9 mouse cellular contexts compared by ENCODE assay signal in the genomic region with DNA sequence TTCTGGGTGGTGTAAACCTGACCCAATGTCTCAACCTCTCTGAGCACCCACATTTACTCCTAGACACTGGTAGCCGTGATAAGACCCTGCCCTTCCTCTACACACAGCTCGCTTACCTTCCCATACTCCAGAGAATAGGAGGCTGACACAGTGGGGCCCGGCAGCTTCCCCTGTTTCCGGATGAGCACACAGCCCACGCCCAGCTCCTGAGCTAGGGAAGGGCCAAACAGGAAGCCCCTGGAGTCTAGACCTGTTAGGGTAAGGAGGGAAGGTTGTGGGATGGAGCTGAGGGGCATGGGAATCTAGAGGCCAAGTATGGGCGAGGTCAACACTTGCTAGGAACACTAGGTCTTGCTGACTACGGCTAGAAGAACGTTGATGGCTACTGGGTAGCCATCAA. TPM values are rescaled to one million over a fixed set of nuclear protein-coding genes. Genes with fewer than 3 reads are reported as not detected.
DNase-seq lines count a peak whose midpoint lies in the region; ATAC-seq and TF ChIP-seq lines count a peak whose summit lies in the region.
"Had no signal": no experiment of that assay in that cellular context is flagged by ENCODE, and none has a peak within 500 bp of the region (broad histone marks: within the 10 kb centered on the region; RNA-seq: fewer than 3 reads in every experiment).

No protein-coding gene starts in this region.

- peak overlapping the region; percentile 58; the same call in 1 of the 2 replicates for H3K4me3 ChIP-seq in kidney, embryonic 14.5 days (ENCODE audit: low read length)
- H3K4me3 ChIP-seq in cortical plate, adult 2 months (ENCODE audit: insufficient read depth, low read length): peak overlapping the region; percentile 82
- peak overlapping the region; percentile 71 for H3K4me3 ChIP-seq in intestine, embryonic 14.5 days (ENCODE audit: low read depth, low read length)
- peak overlapping the region; percentile 63; the same call in 1 of the 2 replicates for H3K4me3 ChIP-seq in midbrain, embryonic 15.5 days

- no peak for TF ChIP-seq POLR2A in cortical plate, adult 2 months (IDR thresholded peaks at IDR 0.05; ENCODE audit: extremely low read depth, insufficient read depth, low read length)

- no peak for DNase-seq in kidney, postnatal 14 days
- no peak for DNase-seq in intestine, embryonic 14.5 days (ENCODE audit: low spot score)
- DNase-seq in frontal cortex, postnatal 10 days (ENCODE audit: low spot score in 2 of 2): no peak
- no peak for DNase-seq in kidney, postnatal 25 days

- peaks cover 40% of the 10 kb centered on the region for H3K36me3 ChIP-seq in kidney, embryonic 14.5 days (ENCODE audit: control insufficient read depth, insufficient read depth, low read length)
- H3K36me3 ChIP-seq in intestine, embryonic 14.5 days (ENCODE audit: control insufficient read depth, insufficient read depth, low read length): peaks cover 36% of the 10 kb centered on the region
- no peaks in the 10 kb centered on the region for H3K36me3 ChIP-seq in midbrain, embryonic 15.5 days (replicated peaks)

- peaks cover 29% of the 10 kb centered on the region for H3K4me1 ChIP-seq in kidney, embryonic 14.5 days (ENCODE audit: control insufficient read depth, insufficient read depth, low read length)
- H3K4me1 ChIP-seq in cortical plate, adult 2 months (ENCODE audit: control insufficient read depth, insufficient read depth, low read length): no peaks in the 10 kb centered on the region
- peaks cover 35% of the 10 kb centered on the region for H3K4me1 ChIP-seq in intestine, embryonic 14.5 days (replicated peaks; ENCODE audit: control insufficient read depth, insufficient read depth, low read length)
- H3K4me1 ChIP-seq in midbrain, embryonic 15.5 days: peaks cover 33% of the 10 kb centered on the region

- no peaks in the 10 kb centered on the region for H3K27me3 ChIP-seq in kidney, embryonic 14.5 days (ENCODE audit: control insufficient read depth, insufficient read depth, low read length)
- H3K27me3 ChIP-seq in intestine, embryonic 14.5 days (replicated peaks; ENCODE audit: control insufficient read depth, insufficient read depth, low read length): no peaks in the 10 kb centered on the region
- H3K27me3 ChIP-seq in midbrain, embryonic 15.5 days (replicated peaks): no peaks in the 10 kb centered on the region
- H3K27me3 ChIP-seq: Patski had no signal

- peak overlapping the region; percentile 70 for H3K4me2 ChIP-seq in kidney, embryonic 14.5 days (replicated peaks; ENCODE audit: low read depth, low read length)
- peak overlapping the region; percentile 80 for H3K4me2 ChIP-seq in intestine, embryonic 14.5 days (ENCODE audit: low read length)
- peak overlapping the region; percentile 87 for H3K4me2 ChIP-seq in midbrain, embryonic 15.5 days

- no peaks in the 10 kb centered on the region for H3K9me3 ChIP-seq in kidney, embryonic 14.5 days (ENCODE audit: control insufficient read depth, low read length)
- no peaks in the 10 kb centered on the region for H3K9me3 ChIP-seq in intestine, embryonic 14.5 days (ENCODE audit: control insufficient read depth, low read length)
- H3K9me3 ChIP-seq in midbrain, embryonic 15.5 days: no peaks in the 10 kb centered on the region

- TF ChIP-seq CTCF in cortical plate, adult 2 months (IDR thresholded peaks at IDR 0.05; ENCODE audit: extremely low read depth, insufficient read depth, low read length): no peak

- peak overlapping the region; percentile 47; the same call in 1 of the 2 replicates for H3K27ac ChIP-seq in kidney, embryonic 14.5 days (ENCODE audit: low read depth, low read length)
- no peak overlapping the region for H3K27ac ChIP-seq in cortical plate, adult 2 months (ENCODE audit: insufficient read depth, low read length)
- H3K27ac ChIP-seq in intestine, embryonic 14.5 days (ENCODE audit: low read depth): no peak overlapping the region
- no peak overlapping the region for H3K27ac ChIP-seq in midbrain, embryonic 15.5 days

- peak overlapping the region; percentile 69 for H3K9ac ChIP-seq in kidney, embryonic 14.5 days (ENCODE audit: low read depth, low read length)
- H3K9ac ChIP-seq in intestine, embryonic 14.5 days (ENCODE audit: low read length): no peak overlapping the region; the same call in 1 of the 2 replicates
- H3K9ac ChIP-seq in midbrain, embryonic 15.5 days: no peak overlapping the region

- WGBS in kidney, embryonic 14.5 days: 48% methylated on average over 8 of the region's 8 CpGs
- 62% methylated on average over 8 of the region's 8 CpGs for WGBS in intestine, embryonic 14.5 days
- WGBS in midbrain, embryonic 15.5 days: 74% methylated on average over 8 of the region's 8 CpGs

- ATAC-seq in kidney, embryonic 14.5 days (ENCODE audit: low FRiP score, low TSS enrichment): no peak
- no peak for ATAC-seq in intestine, embryonic 14.5 days (replicated peaks; ENCODE audit: low FRiP score, low TSS enrichment, low read depth)
- no peak for ATAC-seq in midbrain, embryonic 15.5 days (replicated peaks)
- ATAC-seq in megakaryocyte-erythroid progenitor cell, adult 5-6 weeks (replicated peaks; ENCODE audit: low FRiP score, low TSS enrichment, poor library complexity, severe bottlenecking): no peak
- ATAC-seq: Patski had no signal

RNA-seq across cellular contexts. Expression of a gene that starts 1.4 kb away (rescaled TPM):
- 370 and 400 TPM in 2 replicates for polyA plus RNA-seq in kidney, embryonic 14.5 days (2014; fragmentation: Nextera tagmentation; extraction: Ambion mirVana)
- polyA plus RNA-seq in cortical plate, adult 2 months (2012; rRNA removed): 60.1 and 61.0 TPM in 2 replicates
- 580 and 583 TPM in 2 replicates for polyA plus RNA-seq in intestine, embryonic 14.5 days (2014; fragmentation: Nextera tagmentation; extraction: Ambion mirVana)
- polyA plus RNA-seq in midbrain, embryonic 15.5 days (2015; fragmentation: Nextera tagmentation; extraction: Ambion mirVana): 166 and 173 TPM in 2 replicates
- total RNA-seq in megakaryocyte-erythroid progenitor cell, adult 5-6 weeks (2014; fragmentation: Nextera tagmentation): 228 and 254 TPM in 2 replicates
- 55.1 and 106 TPM in 2 replicates for total RNA-seq in megakaryocyte-erythroid progenitor cell, adult 5-6 weeks (2017)

RNA-seq across cellular contexts. Expression of a gene that starts 7.5 kb away (rescaled TPM):
- polyA plus RNA-seq in kidney, embryonic 14.5 days (2014; fragmentation: Nextera tagmentation; extraction: Ambion mirVana): 42.7 and 48.5 TPM in 2 replicates
- 2.8 and 3.2 TPM in 2 replicates for polyA plus RNA-seq in cortical plate, adult 2 months (2012; rRNA removed)
- 43.8 and 49.3 TPM in 2 replicates for polyA plus RNA-seq in intestine, embryonic 14.5 days (2014; fragmentation: Nextera tagmentation; extraction: Ambion mirVana)
- 7.0 and 8.2 TPM in 2 replicates for polyA plus RNA-seq in midbrain, embryonic 15.5 days (2015; fragmentation: Nextera tagmentation; extraction: Ambion mirVana)
- total RNA-seq in megakaryocyte-erythroid progenitor cell, adult 5-6 weeks (2014; fragmentation: Nextera tagmentation): 133 and 150 TPM in 2 replicates
- 34.5 and 70.6 TPM in 2 replicates for total RNA-seq in megakaryocyte-erythroid progenitor cell, adult 5-6 weeks (2017)

RNA-seq across cellular contexts. Expression of a gene that starts 24.2 kb away (rescaled TPM):
- polyA plus RNA-seq in kidney, embryonic 14.5 days (2014; fragmentation: Nextera tagmentation; extraction: Ambion mirVana): 16.5 and 17.9 TPM in 2 replicates
- 7.6 and 7.7 TPM in 2 replicates for polyA plus RNA-seq in cortical plate, adult 2 months (2012; rRNA removed)
- 17.9 and 21.6 TPM in 2 replicates for polyA plus RNA-seq in intestine, embryonic 14.5 days (2014; fragmentation: Nextera tagmentation; extraction: Ambion mirVana)
- 2.7 and 3.3 TPM in 2 replicates for polyA plus RNA-seq in midbrain, embryonic 15.5 days (2015; fragmentation: Nextera tagmentation; extraction: Ambion mirVana)
- total RNA-seq in megakaryocyte-erythroid progenitor cell, adult 5-6 weeks (2014; fragmentation: Nextera tagmentation): 84.0 and 93.5 TPM in 2 replicates
- 31.1 and 31.5 TPM in 2 replicates for total RNA-seq in megakaryocyte-erythroid progenitor cell, adult 5-6 weeks (2017)

RNA-seq across cellular contexts. Expression of a gene that starts 36.0 kb away (rescaled TPM):
- polyA plus RNA-seq in kidney, embryonic 14.5 days (2014; fragmentation: Nextera tagmentation; extraction: Ambion mirVana): 10.6 and 14.7 TPM in 2 replicates
- polyA plus RNA-seq in cortical plate, adult 2 months (2012; rRNA removed): 7.2 and 8.8 TPM in 2 replicates
- polyA plus RNA-seq in intestine, embryonic 14.5 days (2014; fragmentation: Nextera tagmentation; extraction: Ambion mirVana): 12.2 and 13.8 TPM in 2 replicates
- 7.2 and 9.0 TPM in 2 replicates for polyA plus RNA-seq in midbrain, embryonic 15.5 days (2015; fragmentation: Nextera tagmentation; extraction: Ambion mirVana)
- 21.7 and 31.5 TPM in 2 replicates for total RNA-seq in megakaryocyte-erythroid progenitor cell, adult 5-6 weeks (2014; fragmentation: Nextera tagmentation)
- total RNA-seq in megakaryocyte-erythroid progenitor cell, adult 5-6 weeks (2017): 3.8 and 8.2 TPM in 2 replicates

RNA-seq across cellular contexts. Expression of a gene that starts 36.2 kb away (rescaled TPM):
- 59.8 and 74.9 TPM in 2 replicates for polyA plus RNA-seq in kidney, embryonic 14.5 days (2014; fragmentation: Nextera tagmentation; extraction: Ambion mirVana)
- 133 and 157 TPM in 2 replicates for polyA plus RNA-seq in cortical plate, adult 2 months (2012; rRNA removed)
- polyA plus RNA-seq in intestine, embryonic 14.5 days (2014; fragmentation: Nextera tagmentation; extraction: Ambion mirVana): 67.3 and 71.8 TPM in 2 replicates
- 120 and 126 TPM in 2 replicates for polyA plus RNA-seq in midbrain, embryonic 15.5 days (2015; fragmentation: Nextera tagmentation; extraction: Ambion mirVana)
- total RNA-seq in megakaryocyte-erythroid progenitor cell, adult 5-6 weeks (2014; fragmentation: Nextera tagmentation): 24.4 and 27.7 TPM in 2 replicates
- total RNA-seq in megakaryocyte-erythroid progenitor cell, adult 5-6 weeks (2017): 10.2 and 19.6 TPM in 2 replicates
